Mouse (Mus musculus): Measurements from ENCODE around the gene Ddr1. TPM values are rescaled to one million over a fixed set of nuclear protein-coding genes. Genes with fewer than 3 reads are reported as not detected.

Ddr1 gene
- total RNA-seq (2023) = 10 to 100 TPM; 13.6 to 16.9 TPM

DNA sequence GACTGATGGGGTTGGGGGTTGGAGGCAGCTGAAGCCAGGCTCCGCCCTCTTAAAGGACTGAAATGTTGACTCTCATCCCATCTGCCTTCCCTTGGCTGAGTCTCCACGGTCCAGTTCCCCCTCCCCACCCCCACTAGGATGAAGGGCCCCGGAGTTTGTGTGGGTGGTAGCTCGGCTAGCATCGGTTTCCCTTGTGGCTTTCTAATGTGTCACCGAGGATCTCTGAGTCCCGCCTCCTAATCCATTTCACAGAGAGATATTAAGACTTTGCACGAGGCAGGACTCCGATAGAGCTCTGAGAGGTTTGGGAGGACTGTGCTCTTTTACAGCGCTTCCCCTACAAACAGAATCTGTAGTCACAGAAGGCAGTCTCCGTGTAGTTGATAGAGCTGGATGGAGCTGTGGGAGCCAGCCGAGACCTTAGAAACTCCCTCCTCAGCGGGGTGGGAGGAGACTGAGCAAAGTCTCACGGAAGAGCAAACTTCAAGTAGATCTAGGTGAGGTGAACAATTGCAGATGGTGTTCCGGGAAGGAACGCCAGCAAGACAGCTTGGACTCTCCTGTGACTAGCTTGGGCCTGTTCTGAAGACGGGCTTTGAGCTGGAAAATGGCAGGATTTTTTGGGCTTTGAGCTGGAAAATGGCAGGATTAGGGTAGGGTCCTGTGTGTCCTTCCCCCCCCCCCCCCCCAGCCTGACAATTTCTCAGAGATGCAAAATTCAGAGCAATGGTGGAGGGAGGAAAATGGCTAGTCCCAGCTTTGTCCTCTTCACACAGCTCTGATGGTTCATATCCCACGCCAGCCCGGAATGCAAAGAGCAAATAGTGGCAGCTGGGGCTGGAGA, at the start of gene Ddr1:
Gene Ddr1, minus strand, starts transcription at position 1 of the 844 bp plus-strand sequence.

DNA sequence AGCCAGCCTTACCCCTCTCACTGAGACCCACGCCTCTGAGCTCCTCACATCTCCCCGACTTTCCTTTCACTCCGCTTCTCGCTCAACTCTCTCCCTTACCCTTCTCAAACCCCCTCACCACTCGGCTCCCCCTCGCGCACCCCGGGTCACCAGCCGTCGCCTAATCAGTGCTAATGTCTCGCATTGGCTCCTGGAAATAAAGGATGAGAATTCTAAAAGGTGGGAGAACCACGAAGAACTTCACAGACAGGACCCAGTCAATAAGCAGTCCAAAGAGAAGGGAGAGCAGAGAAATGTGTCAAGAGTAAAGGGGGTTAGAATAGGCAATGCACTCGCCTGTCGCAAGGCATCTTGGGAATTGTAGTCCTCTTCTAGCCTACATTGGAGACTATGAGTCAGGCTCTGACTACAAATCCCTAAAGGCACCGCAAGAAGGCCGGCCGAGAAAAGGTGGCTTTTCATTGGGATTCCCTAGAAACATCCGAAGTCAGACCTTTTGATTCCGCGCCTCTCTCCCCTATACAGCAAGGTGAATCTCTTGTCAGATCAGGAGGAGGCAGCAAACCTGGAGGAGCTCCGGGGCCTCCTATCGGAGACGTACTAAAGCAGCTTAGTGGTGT, 30.9 kb downstream of the Ddr1 start, which contains the start of gene Gtf2h4:
Gene Gtf2h4, minus strand, starts transcription at position 324 of the 620 bp plus-strand sequence.

DNA sequence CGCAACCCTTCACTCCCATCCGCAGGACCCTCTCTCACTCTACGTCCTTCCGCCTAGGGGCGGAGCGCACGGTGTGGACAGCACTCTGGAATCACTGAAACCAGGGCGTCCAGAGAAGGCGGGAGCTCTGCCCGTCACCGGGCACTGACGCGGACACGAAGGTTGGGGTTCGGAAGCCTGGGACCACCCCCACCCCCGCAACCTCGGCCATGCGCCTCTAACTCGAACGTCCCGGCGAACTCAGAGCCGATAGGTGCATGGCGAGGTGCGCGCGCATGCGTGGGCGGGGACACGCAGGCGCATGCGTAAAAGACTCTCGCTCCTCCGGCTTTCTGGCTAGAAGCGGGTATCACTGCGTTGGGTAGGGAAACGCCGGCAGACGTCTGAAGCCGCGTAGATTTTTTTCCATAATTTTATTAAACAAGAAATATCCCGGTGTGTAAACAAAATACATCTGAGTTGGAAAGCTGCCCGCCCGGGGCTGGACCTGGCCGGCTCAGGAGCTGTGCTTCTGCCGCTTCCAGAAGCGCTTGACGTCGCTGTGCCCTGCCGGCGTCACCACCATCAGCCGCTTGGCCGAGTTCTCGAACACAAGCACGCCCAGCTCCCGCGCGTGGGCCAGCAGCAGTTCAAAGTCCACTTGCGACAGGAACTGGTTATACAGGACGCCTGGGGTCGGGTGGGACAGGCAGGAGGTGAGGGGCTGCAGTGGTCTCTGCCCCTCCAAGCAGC, 36.9 kb downstream of the Ddr1 start, which contains the start of gene Vars2:
Gene Vars2, minus strand, starts transcription at position 259 of the 732 bp plus-strand sequence.

GRCm38 (mm10) chr17:35643609-35644236, 60.7 kb downstream of the Ddr1 start, which contains the start of gene Mucl3:
Gene Mucl3, minus strand, starts transcription at chr17:35643695.

Other genes starting within 250 kb of the Ddr1 start
- gene H2-Q10, start 234.5 kb downstream of the Ddr1 start, total RNA-seq (2023) = 10 to 100 TPM; 83.5 to 96.7 TPM
- gene Pou5f1, start 198.6 kb downstream of the Ddr1 start, total RNA-seq (2023) = 1 to 10 TPM in 1 of 2 experiments, not detected in 1; 1.1 TPM
- gene Tcf19, start 187.8 kb downstream of the Ddr1 start, total RNA-seq (2023) = 10 to 100 TPM in 1 of 2 experiments, 1 to 10 TPM in 1; 9.7 to 14.6 TPM
- 10 to 100 TPM; 16.7 to 18.7 TPM for gene Cchcr1, start 187.5 kb downstream of the Ddr1 start, total RNA-seq (2023)
- gene Psors1c2, start 171.4 kb downstream of the Ddr1 start, total RNA-seq (2023) = under 1 TPM in 1 of 2 experiments, not detected in 1; 0.70 TPM
- gene Cdsn, start 152.5 kb downstream of the Ddr1 start, total RNA-seq (2023) = not detected
- not detected for gene 2300002M23Rik, start 137.2 kb downstream of the Ddr1 start, total RNA-seq (2023)
- gene Sfta2, start 103.1 kb downstream of the Ddr1 start, total RNA-seq (2023) = not detected
- not detected for gene Gm9573, start 78.0 kb downstream of the Ddr1 start, total RNA-seq (2023)
- not detected for gene Mucl3, start 60.9 kb downstream of the Ddr1 start, total RNA-seq (2023)
- gene Vars2, start 37.0 kb downstream of the Ddr1 start, total RNA-seq (2023) = 10 to 100 TPM; 44.8 to 58.6 TPM
- gene Gtf2h4, start 30.9 kb downstream of the Ddr1 start, total RNA-seq (2023) = 10 to 100 TPM; 13.8 to 18.2 TPM
- gene Ier3, start 117.1 kb upstream of the Ddr1 start, total RNA-seq (2023) = 10 to 100 TPM; 11.6 to 12.6 TPM
- 10 to 100 TPM; 44.7 to 60.4 TPM for gene Flot1, start 118.6 kb upstream of the Ddr1 start, total RNA-seq (2023)
- 100 to 1,000 TPM; 597 to 644 TPM for gene Tubb5, start 133.7 kb upstream of the Ddr1 start, total RNA-seq (2023)
- gene Mdc1, start 136.9 kb upstream of the Ddr1 start, total RNA-seq (2023) = 10 to 100 TPM; 69.1 to 70.7 TPM
- gene Nrm, start 156.7 kb upstream of the Ddr1 start, total RNA-seq (2023) = 10 to 100 TPM; 17.7 to 25.2 TPM
- gene Ppp1r18, start 161.0 kb upstream of the Ddr1 start, total RNA-seq (2023) = 100 to 1,000 TPM; 274 to 296 TPM
- gene Dhx16, start 175.2 kb upstream of the Ddr1 start, total RNA-seq (2023) = 100 to 1,000 TPM; 115 to 129 TPM
- 10 to 100 TPM; 26.8 to 30.6 TPM for gene 2310061I04Rik, start 192.8 kb upstream of the Ddr1 start, total RNA-seq (2023)
- gene Atat1, start 205.5 kb upstream of the Ddr1 start, total RNA-seq (2023) = 10 to 100 TPM in 1 of 2 experiments, 1 to 10 TPM in 1; 8.6 to 18.5 TPM
- gene Mrps18b, start 211.8 kb upstream of the Ddr1 start, total RNA-seq (2023) = 10 to 100 TPM; 56.9 to 67.4 TPM
- gene Ppp1r10, start 211.8 kb upstream of the Ddr1 start, total RNA-seq (2023) = 100 to 1,000 TPM; 143 to 144 TPM

Measured in T-cell, adult 66 days (primary cell).